Mouse (Mus musculus) regulatory T cell (primary cell): ENCODE data around the gene Osbp2.
"Not testable (repeated sequence)": the region's sequence is repeated elsewhere in the genome, so short reads cannot be mapped to it uniquely, and the experiment has no call there.

Experiments used
- in situ Hi-C: fragments of 300-600 bp; cut with MboI, MseI; formaldehyde crosslinking; loops from one replicate; pipeline ENCODE4 v1.15.1; 2025; ENCODE audit warnings: high pct_unique_total_duplicates

Osbp2 gene

GRCm38 (mm10) chr11:3863454-3864112 is at the start of gene Osbp2:
Osbp2 (minus strand) TSS chr11:3863903.
- in situ Hi-C loops = no loop called here

- in situ Hi-C loops = no loop called here
These were observed 49.2 kb upstream of the Osbp2 start for GRCm38 (mm10) chr11:3912875-3913271.

GRCm38 (mm10) chr11:3912100-3912874 is 48.6 kb upstream of the Osbp2 start:
- in situ Hi-C loops = no loop called here

- in situ Hi-C loops = not testable (repeated sequence)
These were observed 47.7 kb upstream of the Osbp2 start for GRCm38 (mm10) chr11:3911440-3911839.

- in situ Hi-C loops = no loop called here
These were observed 47.0 kb upstream of the Osbp2 start for GRCm38 (mm10) chr11:3910513-3911310.

- in situ Hi-C loops = no loop called here
These were observed 45.5 kb upstream of the Osbp2 start for GRCm38 (mm10) chr11:3909236-3909635.

GRCm38 (mm10) chr11:3905446-3905845 is 41.7 kb upstream of the Osbp2 start:
- in situ Hi-C loops = no loop called here

GRCm38 (mm10) chr11:3904673-3905072 is 41.0 kb upstream of the Osbp2 start:
- in situ Hi-C loops = no loop called here

- in situ Hi-C loops = no loop called here
These were observed 39.3 kb upstream of the Osbp2 start for GRCm38 (mm10) chr11:3903046-3903445.

- in situ Hi-C loops = no loop called here
These were observed 38.8 kb upstream of the Osbp2 start for GRCm38 (mm10) chr11:3902516-3902915.

- in situ Hi-C loops = no loop called here
These were observed 36.6 kb upstream of the Osbp2 start for GRCm38 (mm10) chr11:3900296-3900695.

GRCm38 (mm10) chr11:3895933-3896332 is 32.2 kb upstream of the Osbp2 start:
- in situ Hi-C loops = no loop called here

GRCm38 (mm10) chr11:3895458-3895857 is 31.8 kb upstream of the Osbp2 start:
- in situ Hi-C loops = no loop called here

- in situ Hi-C loops = no loop called here
These were observed 30.9 kb upstream of the Osbp2 start, which contains the start of the genes 4921536K21Rik and Dusp18 for GRCm38 (mm10) chr11:3894406-3895281. 4921536K21Rik (minus strand) TSS chr11:3895098. Dusp18 (plus strand) TSS chr11:3895240.

GRCm38 (mm10) chr11:3893970-3894369 is 30.3 kb upstream of the Osbp2 start:
- in situ Hi-C loops = no loop called here

GRCm38 (mm10) chr11:3887331-3887730 is 23.6 kb upstream of the Osbp2 start:
- in situ Hi-C loops = no loop called here

GRCm38 (mm10) chr11:3883711-3884110 is 20.0 kb upstream of the Osbp2 start:
- in situ Hi-C loops = no loop called here

- in situ Hi-C loops = no loop called here
These were observed 16.1 kb upstream of the Osbp2 start for GRCm38 (mm10) chr11:3879836-3880235.

GRCm38 (mm10) chr11:3878660-3879059 is 15.0 kb upstream of the Osbp2 start:
- in situ Hi-C loops = no loop called here

GRCm38 (mm10) chr11:3876419-3876818 is 12.7 kb upstream of the Osbp2 start:
- in situ Hi-C loops = no loop called here

GRCm38 (mm10) chr11:3864343-3864742 is 640 bp upstream of the Osbp2 start:
- in situ Hi-C loops = no loop called here
